ENCODE assay signal across 14 mouse cellular contexts in genomic region chr2:168058488-168059199, GRCm38 (mm10). TPM values are rescaled to one million over a fixed set of nuclear protein-coding genes. Genes with fewer than 3 reads are reported as not detected.
DNase-seq lines count a peak whose midpoint lies in the region; ATAC-seq and TF ChIP-seq lines count a peak whose summit lies in the region.
"Had no signal": no experiment of that assay in that cellular context is flagged by ENCODE, and none has a peak within 500 bp of the region (broad histone marks: within the 10 kb centered on the region; RNA-seq: fewer than 3 reads in every experiment).

No protein-coding gene starts in this region.

- H3K9me3 ChIP-seq in heart, embryonic 10.5 days: no peaks in the 10 kb centered on the region
- peaks cover 3% of the 10 kb centered on the region; the same call in 1 of the 2 replicates for H3K9me3 ChIP-seq in lung, embryonic 16.5 days (ENCODE audit: control insufficient read depth, low read length)
- no peaks in the 10 kb centered on the region for H3K9me3 ChIP-seq in kidney, postnatal 0 days (replicated peaks; ENCODE audit: low read length)
- no peaks in the 10 kb centered on the region for H3K9me3 ChIP-seq in stomach, postnatal 0 days (ENCODE audit: control insufficient read depth, low read length)
- H3K9me3 ChIP-seq: hindbrain, embryonic 15.5 days had no signal

- peak; percentile 40 for ATAC-seq in lung, embryonic 16.5 days (ENCODE audit: low read depth)
- peak; percentile 79; the same call in 1 of the 2 replicates for ATAC-seq in kidney, postnatal 0 days (replicated peaks; ENCODE audit: low FRiP score, low read depth)
- peak; percentile 53 for ATAC-seq in stomach, postnatal 0 days (ENCODE audit: low FRiP score, low TSS enrichment)

- H3K4me2 ChIP-seq in lung, embryonic 16.5 days (ENCODE audit: low read depth, low read length): no peak overlapping the region
- H3K4me2 ChIP-seq in kidney, postnatal 0 days (ENCODE audit: low read length): no peak overlapping the region
- no peak overlapping the region for H3K4me2 ChIP-seq in stomach, postnatal 0 days (replicated peaks; ENCODE audit: low read depth)
- H3K4me2 ChIP-seq: hindbrain, embryonic 15.5 days had no signal

- TF ChIP-seq CTCF in kidney, postnatal 0 days (IDR thresholded peaks at IDR 0.05; ENCODE audit: low read depth): no peak
- TF ChIP-seq CTCF in stomach, postnatal 0 days (IDR thresholded peaks at IDR 0.05; ENCODE audit: low read depth): no peak

- peaks cover 41% of the 10 kb centered on the region for H3K4me1 ChIP-seq in heart, embryonic 10.5 days
- peaks cover 20% of the 10 kb centered on the region for H3K4me1 ChIP-seq in lung, embryonic 16.5 days (replicated peaks; ENCODE audit: control insufficient read depth, insufficient read depth, low read length)
- H3K4me1 ChIP-seq in kidney, postnatal 0 days (replicated peaks; ENCODE audit: insufficient read depth, low read length): peaks cover 11% of the 10 kb centered on the region; the same call in 1 of the 2 replicates
- H3K4me1 ChIP-seq in stomach, postnatal 0 days (replicated peaks; ENCODE audit: control insufficient read depth, insufficient read depth): no peaks in the 10 kb centered on the region
- H3K4me1 ChIP-seq: hindbrain, embryonic 15.5 days had no signal

- H3K36me3 ChIP-seq in heart, embryonic 10.5 days: no peaks in the 10 kb centered on the region
- H3K36me3 ChIP-seq in lung, embryonic 16.5 days (ENCODE audit: control insufficient read depth, insufficient read depth, low read length): no peaks in the 10 kb centered on the region
- no peaks in the 10 kb centered on the region for H3K36me3 ChIP-seq in kidney, postnatal 0 days (ENCODE audit: insufficient read depth, low read length)
- H3K36me3 ChIP-seq in stomach, postnatal 0 days (ENCODE audit: control insufficient read depth, insufficient read depth, low read length): no peaks in the 10 kb centered on the region
- H3K36me3 ChIP-seq: hindbrain, embryonic 15.5 days had no signal

- no peak overlapping the region for H3K9ac ChIP-seq in lung, embryonic 16.5 days (ENCODE audit: low read length)
- H3K9ac ChIP-seq in kidney, postnatal 0 days (ENCODE audit: low read depth, low read length): no peak overlapping the region
- H3K9ac ChIP-seq in stomach, postnatal 0 days (ENCODE audit: low read length): no peak overlapping the region
- H3K9ac ChIP-seq: hindbrain, embryonic 15.5 days had no signal

- H3K27ac ChIP-seq in heart, embryonic 10.5 days: peak overlapping the region; percentile 67
- peak overlapping the region; percentile 46 for H3K27ac ChIP-seq in lung, embryonic 16.5 days (ENCODE audit: low read length)
- H3K27ac ChIP-seq in kidney, postnatal 0 days: peak overlapping the region; percentile 70
- no peak overlapping the region for H3K27ac ChIP-seq in stomach, postnatal 0 days (replicated peaks)
- H3K27ac ChIP-seq: hindbrain, embryonic 15.5 days had no signal

- DNase-seq in heart, embryonic 10.5 days (ENCODE audit: low spot score): no peak
- DNase-seq in heart, adult 18-20 months: no peak
- DNase-seq in lung, adult 18-20 months: no peak
- no peak for DNase-seq in kidney, postnatal 0 days (ENCODE audit: low spot score)
- no peak for DNase-seq in stomach, postnatal 0 days (ENCODE audit: low spot score)
- DNase-seq in right cerebral cortex, postnatal 36 days (ENCODE audit: low spot score in 2 of 2): no peak
- no peak for DNase-seq in ovary, postnatal 10 days (ENCODE audit: low spot score)
- DNase-seq: cerebellum, postnatal 10 days; layer of hippocampus, postnatal 36 days; lung, adult 2 months; spleen, adult 18-20 months; thymus, adult 18-20 months had no signal

- H3K4me3 ChIP-seq in heart, embryonic 10.5 days: peak overlapping the region; percentile 18
- no peak overlapping the region for H3K4me3 ChIP-seq in lung, embryonic 16.5 days (ENCODE audit: low read length)
- no peak overlapping the region for H3K4me3 ChIP-seq in kidney, postnatal 0 days (replicated peaks; ENCODE audit: low read depth, low read length)
- no peak overlapping the region for H3K4me3 ChIP-seq in stomach, postnatal 0 days (ENCODE audit: low read depth, low read length)
- H3K4me3 ChIP-seq: hindbrain, embryonic 15.5 days had no signal

- 20% methylated on average over 13 of the region's 13 CpGs for WGBS in heart, embryonic 10.5 days
- WGBS in lung, embryonic 16.5 days: 23% methylated on average over 13 of the region's 13 CpGs
- WGBS in kidney, postnatal 0 days: 22% methylated on average over 13 of the region's 13 CpGs
- 26% methylated on average over 13 of the region's 13 CpGs for WGBS in stomach, postnatal 0 days

- no peaks in the 10 kb centered on the region for H3K27me3 ChIP-seq in heart, embryonic 10.5 days (ENCODE audit: insufficient read depth, poor library complexity, severe bottlenecking)
- H3K27me3 ChIP-seq in lung, embryonic 16.5 days (ENCODE audit: control insufficient read depth, insufficient read depth, low read depth, low read length): no peaks in the 10 kb centered on the region
- H3K27me3 ChIP-seq in kidney, postnatal 0 days (ENCODE audit: insufficient read depth, low read length): no peaks in the 10 kb centered on the region
- H3K27me3 ChIP-seq in stomach, postnatal 0 days (ENCODE audit: control insufficient read depth, insufficient read depth, low read length): no peaks in the 10 kb centered on the region
- H3K27me3 ChIP-seq: hindbrain, embryonic 15.5 days had no signal

- TF ChIP-seq EP300 in stomach, postnatal 0 days (optimal IDR thresholded peaks at IDR 0.05): no peak

RNA-seq across cellular contexts. Expression of gene Pard6b, which starts 22.2 kb away (rescaled TPM):
- polyA plus RNA-seq in heart, embryonic 10.5 days (2016; fragmentation: Nextera tagmentation; extraction: Ambion mirVana): 12.2 and 15.0 TPM in 2 replicates
- 1 to 10 TPM; 1.7 to 2.6 TPM for total RNA-seq in heart, adult 18-20 months (2021)
- polyA plus RNA-seq in lung, embryonic 16.5 days (2015; fragmentation: Nextera tagmentation; extraction: Ambion mirVana): 11.4 and 12.6 TPM in 2 replicates
- polyA plus RNA-seq in kidney, postnatal 0 days (2015; fragmentation: Nextera tagmentation; extraction: Ambion mirVana): 28.6 and 29.6 TPM in 2 replicates
- 11.8 and 12.3 TPM in 2 replicates for polyA plus RNA-seq in stomach, postnatal 0 days (2015; fragmentation: Nextera tagmentation; extraction: Ambion mirVana)

RNA-seq across cellular contexts. Expression of gene Ripor3, which starts 48.2 kb away (rescaled TPM):
- 1.3 and 2.5 TPM in 2 replicates for polyA plus RNA-seq in heart, embryonic 10.5 days (2016; fragmentation: Nextera tagmentation; extraction: Ambion mirVana)
- under 1 TPM; 0.35 to 0.67 TPM for total RNA-seq in heart, adult 18-20 months (2021)
- polyA plus RNA-seq in lung, embryonic 16.5 days (2015; fragmentation: Nextera tagmentation; extraction: Ambion mirVana): 2.0 and 2.5 TPM in 2 replicates
- 2.3 and 2.8 TPM in 2 replicates for polyA plus RNA-seq in kidney, postnatal 0 days (2015; fragmentation: Nextera tagmentation; extraction: Ambion mirVana)
- polyA plus RNA-seq in stomach, postnatal 0 days (2015; fragmentation: Nextera tagmentation; extraction: Ambion mirVana): 3.0 and 3.2 TPM in 2 replicates
